Mouse (Mus musculus) gastrocnemius, postnatal 36 days (tissue): Measurements from ENCODE around the gene Phb2. TPM values are rescaled to one million over a fixed set of nuclear protein-coding genes. Genes with fewer than 3 reads are reported as not detected.

ENCODE experiments used
- DNase-seq, 2 experiments: peaks; one replicate each; pipeline ENCODE4 v3.0.0; 2022
- intact Hi-C: fragments of 180-260 bp; cut with DNase I; formaldehyde crosslinking; loops from one replicate; pipeline ENCODE4 v1.15.1; 2025
- total RNA-seq, 2 experiments: library from RNA; stranded (reverse); gene quantifications; 2 replicates each; pipeline ENCODE4 v1.2.3; 2021

Gene Phb2
- total RNA-seq, 2 experiments from 2014 or later, result 140 to 161 TPM

GRCm38 (mm10) chr6:124717968-124718367, 5.8 kb downstream of the Phb2 start:
- intact Hi-C loops, result loop anchor here (2.0 to 10.0 kb wide), 2 partner anchors 19 to 317 kb away; partner anchors contain the start of gene Ing4
- no peak for DNase-seq

- intact Hi-C loops, result loop anchor here (2.0 to 10.0 kb wide), 2 partner anchors 18 to 316 kb away; partner anchors contain the start of gene Ing4
- no peak for DNase-seq
Observed at GRCm38 (mm10) chr6:124718703-124719102, 6.6 kb downstream of the Phb2 start.

GRCm38 (mm10) chr6:124719354-124719978, 7.3 kb downstream of the Phb2 start:
- intact Hi-C loops, result loop anchor here (2.0 to 10.0 kb wide), 2 partner anchors 17 to 315 kb away; partner anchors contain the start of gene Ing4
- DNase-seq, result no peak

GRCm38 (mm10) chr6:124720904-124721303, 8.8 kb downstream of the Phb2 start:
- no peak for DNase-seq
- intact Hi-C loops, result no loop called here

- intact Hi-C loops, result no loop called here
- no peak for DNase-seq
Observed at GRCm38 (mm10) chr6:124722876-124723473, 10.8 kb downstream of the Phb2 start.

GRCm38 (mm10) chr6:124723541-124723940, 11.4 kb downstream of the Phb2 start:
- intact Hi-C loops, result no loop called here
- no peak for DNase-seq

GRCm38 (mm10) chr6:124724472-124724871, 12.3 kb downstream of the Phb2 start:
- intact Hi-C loops, result no loop called here
- no peak for DNase-seq

GRCm38 (mm10) chr6:124728621-124729020, 16.5 kb downstream of the Phb2 start:
- DNase-seq, result no peak
- intact Hi-C loops, result no loop called here

GRCm38 (mm10) chr6:124729850-124730705, 17.9 kb downstream of the Phb2 start:
- intact Hi-C loops, result no loop called here
- DNase-seq, result no peak

- intact Hi-C loops, result no loop called here
- no peak for DNase-seq
Observed at GRCm38 (mm10) chr6:124731038-124731437, 18.9 kb downstream of the Phb2 start.

- peak in 1 of 2 experiments; percentile 39 for DNase-seq
- intact Hi-C loops, result no loop called here
Observed at GRCm38 (mm10) chr6:124732476-124733370, 20.6 kb downstream of the Phb2 start.

GRCm38 (mm10) chr6:124734417-124734816, 22.3 kb downstream of the Phb2 start:
- no peak for DNase-seq
- intact Hi-C loops, result no loop called here

GRCm38 (mm10) chr6:124737040-124737439, 24.9 kb downstream of the Phb2 start:
- no peak for DNase-seq
- intact Hi-C loops, result loop anchor here (2.0 to 5.0 kb wide), 3 partner anchors 18 to 170 kb away; no protein-coding TSS in a partner anchor

GRCm38 (mm10) chr6:124738511-124739023, 26.4 kb downstream of the Phb2 start, which contains the start of gene Ptpn6:
Gene Ptpn6, minus strand, starts transcription at chr6:124738714.
- intact Hi-C loops, result loop anchor here (5.0 kb wide), 2 partner anchors 96 to 171 kb away; no protein-coding TSS in a partner anchor
- no peak for DNase-seq

- no peak for DNase-seq
- intact Hi-C loops, result loop anchor here (5.0 kb wide), 2 partner anchors 97 to 172 kb away; no protein-coding TSS in a partner anchor
Observed at GRCm38 (mm10) chr6:124739231-124739796, 27.2 kb downstream of the Phb2 start.

- intact Hi-C loops, result loop anchor here (2.0 kb wide), 1 partner anchor 78 kb away; the partner anchor contains the start of gene Lpcat3
- no peak for DNase-seq
Observed at GRCm38 (mm10) chr6:124740211-124740887, 28.2 kb downstream of the Phb2 start.

GRCm38 (mm10) chr6:124740888-124741761, 29.0 kb downstream of the Phb2 start, which contains the start of gene Grcc10:
Gene Grcc10, minus strand, starts transcription at chr6:124741374.
- intact Hi-C loops, result loop anchor here (2.0 kb wide), 1 partner anchor 78 kb away; the partner anchor contains the start of gene Lpcat3
- peak; percentile 77 to 83 for DNase-seq
